Mouse (Mus musculus): ENCODE data around the gene Ak2. TPM values are rescaled to one million over a fixed set of nuclear protein-coding genes. Genes with fewer than 3 reads are reported as not detected.

Gene Ak2
- 36.0 TPM for polyA plus RNA-seq (2014; fragmentation: Illumina TruSeq; extraction: RNeasy Lipid Tissue Mini Kit (QIAGEN cat#74804); ENCODE audit: low read depth, low replicate concordance)

DNA sequence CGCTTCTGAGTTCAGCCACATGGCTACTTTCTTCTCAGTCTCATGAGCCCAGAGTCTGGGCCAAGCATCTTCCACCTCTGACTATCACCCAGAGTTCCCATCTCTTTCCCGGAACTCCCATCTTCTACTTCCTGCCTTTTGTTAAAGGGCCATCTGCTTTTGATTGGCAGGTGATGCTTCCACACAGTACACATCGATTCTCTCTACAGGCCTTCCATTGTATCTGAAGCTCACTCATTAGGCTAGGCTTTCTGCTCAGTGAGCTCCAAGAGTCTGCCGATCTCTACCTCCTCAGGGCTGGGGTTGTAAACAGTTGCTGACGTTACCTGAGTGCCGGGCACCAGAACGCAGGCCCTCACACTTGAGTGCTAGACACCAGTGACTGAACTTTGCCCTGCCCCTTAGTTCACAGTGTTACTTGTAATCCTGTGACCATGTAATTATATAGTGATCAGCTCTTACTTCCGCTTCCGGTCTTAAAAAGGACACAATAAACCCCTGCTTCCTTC is at the start of gene Ak2:
Gene Ak2, plus strand, starts transcription at position 459 of the 509 bp plus-strand sequence.

GRCm38 (mm10) chr4:128962029-128962925 is 29.5 kb upstream of the Ak2 start, which contains the start of gene Azin2:
Gene Azin2, minus strand, starts transcription at chr4:128962442.

DNA sequence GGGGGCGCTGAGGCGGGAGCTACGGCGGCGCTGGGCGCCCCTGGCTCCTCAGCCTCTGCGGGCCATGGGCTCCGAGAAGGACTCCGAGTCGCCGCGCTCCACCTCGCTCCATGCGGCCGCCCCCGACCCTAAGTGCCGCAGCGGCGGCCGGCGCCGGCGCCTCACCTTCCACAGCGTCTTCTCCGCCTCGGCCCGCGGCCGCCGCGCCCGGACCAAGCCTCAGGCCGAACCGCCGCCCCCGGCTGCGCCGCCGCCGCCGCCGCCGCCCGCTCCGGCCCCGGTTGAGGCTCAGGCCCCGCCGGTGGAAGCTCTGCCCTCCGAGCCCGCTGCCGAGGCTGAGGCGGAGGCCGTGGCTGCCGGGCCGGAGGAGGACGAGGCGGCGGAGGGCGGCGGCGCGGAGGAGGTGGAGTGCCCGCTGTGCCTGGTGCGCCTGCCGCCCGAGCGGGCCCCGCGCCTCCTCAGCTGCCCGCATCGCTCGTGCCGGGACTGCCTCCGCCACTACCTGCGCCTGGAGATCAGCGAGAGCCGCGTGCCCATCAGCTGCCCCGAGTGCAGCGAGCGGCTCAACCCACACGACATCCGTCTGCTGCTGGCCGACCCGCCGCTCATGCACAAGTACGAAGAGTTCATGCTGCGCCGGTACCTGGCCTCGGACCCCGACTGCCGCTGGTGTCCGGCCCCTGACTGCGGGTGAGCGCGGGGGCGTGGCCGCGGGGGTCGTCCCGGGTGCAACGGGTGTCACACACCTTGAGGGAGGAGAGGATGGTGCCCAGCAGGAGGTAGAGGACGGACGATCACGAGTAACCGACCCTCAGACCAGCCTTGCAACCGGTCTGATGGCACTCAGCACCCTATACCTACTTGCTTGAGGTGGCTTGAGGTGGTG is 66.7 kb downstream of the Ak2 start, which contains the start of gene Rnf19b:
Gene Rnf19b, plus strand, starts transcription at position 65 of the 886 bp plus-strand sequence.

Other genes with a start within 250 kb of the Ak2 start
- not detected for gene A3galt2, start 236.6 kb upstream of the Ak2 start, polyA plus RNA-seq (2014; fragmentation: Illumina TruSeq; extraction: RNeasy Lipid Tissue Mini Kit (QIAGEN cat#74804); ENCODE audit: low read depth, low replicate concordance)
- gene Zfp362, start 185.9 kb upstream of the Ak2 start, polyA plus RNA-seq (2014; fragmentation: Illumina TruSeq; extraction: RNeasy Lipid Tissue Mini Kit (QIAGEN cat#74804); ENCODE audit: low read depth, low replicate concordance): 8.3 TPM
- gene Trim62, start 108.4 kb upstream of the Ak2 start, polyA plus RNA-seq (2014; fragmentation: Illumina TruSeq; extraction: RNeasy Lipid Tissue Mini Kit (QIAGEN cat#74804); ENCODE audit: low read depth, low replicate concordance): 4.0 TPM
- gene Azin2, start 29.5 kb upstream of the Ak2 start, polyA plus RNA-seq (2014; fragmentation: Illumina TruSeq; extraction: RNeasy Lipid Tissue Mini Kit (QIAGEN cat#74804); ENCODE audit: low read depth, low replicate concordance): 1.9 TPM
- gene Rnf19b, start 66.3 kb downstream of the Ak2 start, polyA plus RNA-seq (2014; fragmentation: Illumina TruSeq; extraction: RNeasy Lipid Tissue Mini Kit (QIAGEN cat#74804); ENCODE audit: low read depth, low replicate concordance): 7.5 TPM
- not detected for gene Tmem54, start 113.6 kb downstream of the Ak2 start, polyA plus RNA-seq (2014; fragmentation: Illumina TruSeq; extraction: RNeasy Lipid Tissue Mini Kit (QIAGEN cat#74804); ENCODE audit: low read depth, low replicate concordance)
- 0.76 TPM for gene Hpca, start 130.1 kb downstream of the Ak2 start, polyA plus RNA-seq (2014; fragmentation: Illumina TruSeq; extraction: RNeasy Lipid Tissue Mini Kit (QIAGEN cat#74804); ENCODE audit: low read depth, low replicate concordance)
- 2.0 TPM for gene Fndc5, start 145.0 kb downstream of the Ak2 start, polyA plus RNA-seq (2014; fragmentation: Illumina TruSeq; extraction: RNeasy Lipid Tissue Mini Kit (QIAGEN cat#74804); ENCODE audit: low read depth, low replicate concordance)
- 55.9 TPM for gene S100pbp, start 197.8 kb downstream of the Ak2 start, polyA plus RNA-seq (2014; fragmentation: Illumina TruSeq; extraction: RNeasy Lipid Tissue Mini Kit (QIAGEN cat#74804); ENCODE audit: low read depth, low replicate concordance)
- gene Yars, start 197.8 kb downstream of the Ak2 start, polyA plus RNA-seq (2014; fragmentation: Illumina TruSeq; extraction: RNeasy Lipid Tissue Mini Kit (QIAGEN cat#74804); ENCODE audit: low read depth, low replicate concordance): 11.2 TPM

Measured in adrenal gland, adult 10 weeks (tissue).